Mouse (Mus musculus) CH12.LX (cell line): Measurements from ENCODE around the gene Slc7a14.

Experiments
- CHD2 ChIP-seq: IDR thresholded peaks from 2 replicates; pipeline ENCODE4 v1.6.1; 2011; ENCODE audit warnings: low read length, improper control_type of control experiment
- CTCF ChIP-seq, 2 experiments: IDR thresholded peaks in 1 of 2; conservative IDR thresholded peaks in 1 of 2; 2 replicates each; pipeline ENCODE4 v1.5.1; 2011 to 2012; ENCODE audit warnings: low read depth in 2 of 2, low read length in 2 of 2, improper control_type of control experiment in 1 of 2, inconsistent platforms in 1 of 2, mild to moderate bottlenecking in 1 of 2, moderate library complexity in 1 of 2
- EP300 ChIP-seq: IDR thresholded peaks from 2 replicates; pipeline ENCODE4 v1.6.1; 2011; ENCODE audit warnings: low read length, improper control_type of control experiment
- HCFC1 ChIP-seq: IDR thresholded peaks from 2 replicates; pipeline ENCODE4 v1.6.1; 2012; ENCODE audit warnings: low read depth, mild to moderate bottlenecking, inconsistent platforms, low read length, improper control_type of control experiment
- IRF4 ChIP-seq: IDR thresholded peaks from 2 replicates; pipeline ENCODE4 v1.6.1; 2014; ENCODE audit warnings: low read depth, mild to moderate bottlenecking, inconsistent platforms, low read length, improper control_type of control experiment
- MAFK ChIP-seq: IDR thresholded peaks from 2 replicates; pipeline ENCODE4 v1.6.1; 2011; ENCODE audit warnings: low read length, improper control_type of control experiment; ENCODE audit not compliant: insufficient replicate concordance
- MAX ChIP-seq: IDR thresholded peaks from 2 replicates; pipeline ENCODE4 v1.6.1; 2011; ENCODE audit warnings: low read length, improper control_type of control experiment
- MEF2A ChIP-seq: IDR thresholded peaks from 2 replicates; pipeline ENCODE4 v1.6.1; 2014; ENCODE audit warnings: low read depth, mild to moderate bottlenecking, inconsistent platforms, low read length, improper control_type of control experiment, borderline replicate concordance
- NELFE ChIP-seq: IDR thresholded peaks from 2 replicates; pipeline ENCODE4 v1.6.1; 2011; ENCODE audit warnings: low read depth, low read length, improper control_type of control experiment
- POLR2A ChIP-seq: IDR thresholded peaks from 2 replicates; pipeline ENCODE4 v1.6.1; 2011; ENCODE audit warnings: low read depth, mild to moderate bottlenecking, improper control_type of control experiment, low read length
- TCF12 ChIP-seq: IDR thresholded peaks from 2 replicates; pipeline ENCODE4 v1.6.1; 2014; ENCODE audit warnings: low read depth, mild to moderate bottlenecking, inconsistent platforms, low read length, improper control_type of control experiment
- USF1 ChIP-seq: IDR thresholded peaks from 2 replicates; pipeline ENCODE4 v1.6.1; 2014; ENCODE audit warnings: low read depth, mild to moderate bottlenecking, inconsistent platforms, low read length, improper control_type of control experiment
- USF2 ChIP-seq: conservative IDR thresholded peaks from 2 replicates; pipeline ENCODE4 v1.6.1; 2011; ENCODE audit warnings: low read depth, low read length, improper control_type of control experiment
- ZMIZ1 ChIP-seq: IDR thresholded peaks from 2 replicates; pipeline ENCODE4 v1.6.1; 2012; ENCODE audit warnings: low read depth, mild to moderate bottlenecking, inconsistent platforms, low read length, improper control_type of control experiment

GRCm38 (mm10) chr3:31309371-31309933, 726 bp downstream of the Slc7a14 start:
- TF ChIP-seq NELFE, result no peak
- TF ChIP-seq CTCF (conservative IDR thresholded peaks at IDR 0.05 in 1 of 2, IDR thresholded peaks at IDR 0.05 in 1 of 2; ENCODE audit: low read depth in 2 of 2, low read length in 2 of 2), result no peak
- no peak for TF ChIP-seq POLR2A
- no peak for TF ChIP-seq TCF12
- no peak for TF ChIP-seq MEF2A
- no peak for TF ChIP-seq EP300
- no peak for TF ChIP-seq USF2
- TF ChIP-seq CHD2, result no peak
- TF ChIP-seq USF1, result no peak
- TF ChIP-seq HCFC1, result no peak
- TF ChIP-seq IRF4, result no peak
- no peak for TF ChIP-seq MAFK
- no peak for TF ChIP-seq ZMIZ1
- no peak for TF ChIP-seq MAX
